Mouse (Mus musculus) C2C12 (cell line): ENCODE measurements around the gene Apmap. TPM values are rescaled to one million over a fixed set of nuclear protein-coding genes. Genes with fewer than 3 reads are reported as not detected.

ENCODE experiments used
- H3K27me3 ChIP-seq: one replicate; pipeline ENCODE4 v1.6.1; 2011; ENCODE audit not compliant: control insufficient read depth, insufficient read depth, insufficient read length
- H3K36me3 ChIP-seq: one replicate; pipeline ENCODE4 v1.6.1; 2011; ENCODE audit not compliant: control insufficient read depth, insufficient read depth
- H3K4me3 ChIP-seq: one replicate; pipeline ENCODE4 v1.5.1; 2011; ENCODE audit warnings: mild to moderate bottlenecking, control low read depth; ENCODE audit not compliant: poor library complexity, insufficient read depth, severe bottlenecking
- H3K79me2 ChIP-seq: one replicate; pipeline ENCODE4 v1.6.1; 2011; ENCODE audit not compliant: control insufficient read depth, insufficient read depth
- H3K79me3 ChIP-seq: one replicate; pipeline ENCODE4 v1.6.1; 2011; ENCODE audit warnings: low read depth, control low read depth
- H3ac ChIP-seq: one replicate; pipeline ENCODE3; 2011; ENCODE audit warnings: low read depth; ENCODE audit not compliant: control insufficient read depth, insufficient read length
- CEBPB ChIP-seq: IDR thresholded peaks from one replicate; pipeline ENCODE4 v1.6.1; 2011; ENCODE audit warnings: low read depth, mild to moderate bottlenecking, control low read depth, moderate library complexity
- CTCF ChIP-seq: IDR thresholded peaks from one replicate; pipeline ENCODE4 v1.5.1; 2011; ENCODE audit not compliant: control insufficient read depth, insufficient read depth, insufficient read length
- FOSL1 ChIP-seq: IDR thresholded peaks from one replicate; pipeline ENCODE4 v1.8.0; 2011; ENCODE audit warnings: mild to moderate bottlenecking, low read length; ENCODE audit not compliant: poor library complexity, insufficient read depth, severe bottlenecking
- MAX ChIP-seq: IDR thresholded peaks from one replicate; pipeline ENCODE4 v1.6.1; 2011; ENCODE audit warnings: mild to moderate bottlenecking, control low read depth
- MYOD1 ChIP-seq: IDR thresholded peaks from one replicate; pipeline ENCODE4 v1.6.1; 2011; ENCODE audit warnings: low read depth; ENCODE audit not compliant: control insufficient read depth, insufficient read length
- MYOG ChIP-seq: IDR thresholded peaks from one replicate; pipeline ENCODE4 v1.6.1; 2011; ENCODE audit not compliant: control insufficient read depth, insufficient read length; ENCODE audit errors: extremely low read depth
- USF1 ChIP-seq: IDR thresholded peaks from one replicate; pipeline ENCODE4 v1.6.1; 2011; ENCODE audit warnings: low read depth, mild to moderate bottlenecking, control low read depth, moderate library complexity
- polyA plus RNA-seq: library from polyadenylated mRNA; unstranded; fragments of >200 nt; fragmentation: generic; extraction: Trizol; gene quantifications from one replicate; pipeline ENCODE4 v1.2.1, GENCODE M21; 2012; ENCODE audit warnings: missing spikeins

Gene Apmap
- polyA plus RNA-seq, 1 experiment, result 25.6 TPM

DNA sequence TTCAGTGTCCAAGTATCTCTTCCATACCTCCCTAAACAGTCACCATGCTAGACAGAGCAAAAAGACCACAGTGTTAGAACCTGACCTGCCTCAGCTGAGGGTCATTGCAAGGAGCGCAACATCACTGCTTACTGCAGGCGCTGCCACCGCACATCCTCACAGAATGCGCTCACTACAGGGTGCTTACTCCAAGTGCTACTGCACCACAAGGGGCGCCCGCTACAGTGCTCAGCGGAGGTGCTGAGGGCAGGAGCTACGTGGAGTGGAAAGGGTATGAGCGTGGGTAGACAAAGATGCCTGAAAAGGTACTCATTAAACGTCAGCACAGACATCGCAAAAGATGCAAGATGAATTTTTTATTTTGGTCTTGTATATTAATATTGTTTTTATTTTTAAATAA is 19.3 kb downstream of the Apmap start:
- Histone ChIP-seq H3K4me3 (no peak overlapping the region), H3ac (no peak overlapping the region), H3K79me2 (no peaks in the 10 kb centered on the region), H3K79me3 (no peaks in the 10 kb centered on the region), H3K27me3 (no peaks in the 10 kb centered on the region), H3K36me3 (peaks cover 34% of the 10 kb centered on the region)
- TF ChIP-seq USF1, result no peak
- no peak for TF ChIP-seq FOSL1
- no peak for TF ChIP-seq MYOD1
- no peak for TF ChIP-seq MAX
- TF ChIP-seq CTCF, result no peak

GRCm38 (mm10) chr2:150579628-150580027 is 28.7 kb downstream of the Apmap start:
- Histone ChIP-seq H3K79me3 (no peaks in the 10 kb centered on the region), H3K4me3 (no peak overlapping the region), H3K27me3 (no peaks in the 10 kb centered on the region), H3K36me3 (peaks cover 19% of the 10 kb centered on the region), H3K79me2 (no peaks in the 10 kb centered on the region), H3ac (no peak overlapping the region)
- no peak for TF ChIP-seq FOSL1
- no peak for TF ChIP-seq CTCF
- no peak for TF ChIP-seq CEBPB

- peaks cover 11% of the 10 kb centered on the region for H3K36me3 ChIP-seq
- H3K27me3 ChIP-seq, result no peaks in the 10 kb centered on the region
- H3K79me3 ChIP-seq, result no peaks in the 10 kb centered on the region
- H3K4me3 ChIP-seq, result no peak overlapping the region
- no peak for TF ChIP-seq MYOG
- H3K79me2 ChIP-seq, result no peaks in the 10 kb centered on the region
- no peak overlapping the region for H3ac ChIP-seq
Observed at GRCm38 (mm10) chr2:150578603-150579002, 29.8 kb downstream of the Apmap start.

GRCm38 (mm10) chr2:150576256-150576655 is 32.1 kb downstream of the Apmap start:
- TF ChIP-seq CEBPB (no peak), MAX (no peak), CTCF (no peak), USF1 (no peak), MYOG (no peak), MYOD1 (no peak), FOSL1 (no peak)
- Histone ChIP-seq H3ac (no peak overlapping the region), H3K79me2 (no peaks in the 10 kb centered on the region), H3K27me3 (no peaks in the 10 kb centered on the region), H3K79me3 (no peaks in the 10 kb centered on the region), H3K4me3 (no peak overlapping the region), H3K36me3 (no peaks in the 10 kb centered on the region)

- Histone ChIP-seq H3K36me3 (no peaks in the 10 kb centered on the region), H3K4me3 (no peak overlapping the region), H3K79me3 (no peaks in the 10 kb centered on the region), H3K27me3 (no peaks in the 10 kb centered on the region), H3ac (no peak overlapping the region), H3K79me2 (no peaks in the 10 kb centered on the region)
- no peak for TF ChIP-seq CTCF
- no peak for TF ChIP-seq MYOG
- TF ChIP-seq MAX, result no peak
- no peak for TF ChIP-seq FOSL1
- no peak for TF ChIP-seq USF1
- TF ChIP-seq MYOD1, result no peak
- no peak for TF ChIP-seq CEBPB
Observed at GRCm38 (mm10) chr2:150572463-150572862, 35.9 kb downstream of the Apmap start.

- Histone ChIP-seq H3K79me2 (no peaks in the 10 kb centered on the region), H3K4me3 (no peak overlapping the region), H3K79me3 (no peaks in the 10 kb centered on the region), H3K27me3 (no peaks in the 10 kb centered on the region), H3K36me3 (no peaks in the 10 kb centered on the region), H3ac (no peak overlapping the region)
- TF ChIP-seq FOSL1 (no peak), MAX (no peak), USF1 (no peak), MYOG (no peak), CTCF (no peak), CEBPB (no peak), MYOD1 (no peak)
Observed at GRCm38 (mm10) chr2:150570761-150571160, 37.6 kb downstream of the Apmap start.
